8 mouse cellular contexts compared by ENCODE assay signal in genomic region chr7:19172874-19173273, GRCm38 (mm10). TPM values are rescaled to one million over a fixed set of nuclear protein-coding genes. Genes with fewer than 3 reads are reported as not detected.
DNase-seq lines count a peak whose midpoint lies in the region; ATAC-seq and TF ChIP-seq lines count a peak whose summit lies in the region.

No protein-coding gene starts in this region.

- H3K9me3 ChIP-seq in embryonic facial prominence, embryonic 15.5 days (replicated peaks) = no peaks in the 10 kb centered on the region
- H3K9me3 ChIP-seq in heart, embryonic 10.5 days = no peaks in the 10 kb centered on the region
- no peaks in the 10 kb centered on the region for H3K9me3 ChIP-seq in kidney, embryonic 14.5 days (ENCODE audit: control insufficient read depth, low read length)

- H3K27me3 ChIP-seq in embryonic facial prominence, embryonic 15.5 days = peaks cover 31% of the 10 kb centered on the region
- H3K27me3 ChIP-seq in heart, embryonic 10.5 days (ENCODE audit: insufficient read depth, poor library complexity, severe bottlenecking) = peaks cover 32% of the 10 kb centered on the region
- peaks cover 30% of the 10 kb centered on the region for H3K27me3 ChIP-seq in kidney, embryonic 14.5 days (ENCODE audit: control insufficient read depth, insufficient read depth, low read length)
- H3K27me3 ChIP-seq in liver, adult 2 months (ENCODE audit: control insufficient read depth, insufficient read depth, low read length) = peaks cover 8% of the 10 kb centered on the region
- no peaks in the 10 kb centered on the region; the same call in 1 of the 2 replicates for H3K27me3 ChIP-seq in splenic B cell, adult 2 months (ENCODE audit: control insufficient read depth, insufficient read depth, low read length, poor library complexity, severe bottlenecking)

- TF ChIP-seq CTCF in liver, adult 2 months (IDR thresholded peaks at IDR 0.05; ENCODE audit: low read depth, low read length) = peak; percentile 73

- H3K36me3 ChIP-seq in embryonic facial prominence, embryonic 15.5 days = no peaks in the 10 kb centered on the region
- H3K36me3 ChIP-seq in heart, embryonic 10.5 days = no peaks in the 10 kb centered on the region
- no peaks in the 10 kb centered on the region for H3K36me3 ChIP-seq in kidney, embryonic 14.5 days (ENCODE audit: control insufficient read depth, insufficient read depth, low read length)
- H3K36me3 ChIP-seq in liver, adult 2 months (ENCODE audit: control insufficient read depth, insufficient read depth, low read length) = no peaks in the 10 kb centered on the region
- no peaks in the 10 kb centered on the region for H3K36me3 ChIP-seq in splenic B cell, adult 2 months (ENCODE audit: control insufficient read depth, insufficient read depth, low read length, poor library complexity, severe bottlenecking)

- peaks cover 35% of the 10 kb centered on the region for H3K4me1 ChIP-seq in embryonic facial prominence, embryonic 15.5 days
- H3K4me1 ChIP-seq in heart, embryonic 10.5 days = peaks cover 56% of the 10 kb centered on the region
- peaks cover 16% of the 10 kb centered on the region for H3K4me1 ChIP-seq in kidney, embryonic 14.5 days (ENCODE audit: control insufficient read depth, insufficient read depth, low read length)
- H3K4me1 ChIP-seq in liver, adult 2 months (ENCODE audit: control insufficient read depth, insufficient read depth, low read length) = no peaks in the 10 kb centered on the region

- no peaks in the 10 kb centered on the region for H3K79me2 ChIP-seq in liver, adult 2 months (ENCODE audit: control insufficient read depth, insufficient read depth, low read length)

- 2% methylated on average over 17 of the region's 17 CpGs for WGBS in embryonic facial prominence, embryonic 15.5 days
- WGBS in heart, embryonic 10.5 days = 4% methylated on average over 17 of the region's 17 CpGs
- WGBS in kidney, embryonic 14.5 days = 3% methylated on average over 17 of the region's 17 CpGs
- 7% methylated on average over 17 of the region's 17 CpGs for WGBS in liver, adult 2 months

- peak; percentile 53; the same call in 1 of the 2 replicates for ATAC-seq in embryonic facial prominence, embryonic 15.5 days (ENCODE audit: insufficient number of reproducible peaks, low FRiP score, low TSS enrichment, low read depth)
- peak; percentile 51 for ATAC-seq in kidney, embryonic 14.5 days (ENCODE audit: low FRiP score, low TSS enrichment)
- ATAC-seq in monocyte, adult 5-6 weeks (replicated peaks; ENCODE audit: insufficient number of reproducible peaks, low FRiP score, low TSS enrichment, poor library complexity, severe bottlenecking) = 0 out of 2 replicates have a peak, but pooled peaks have one; percentile 47

- peak overlapping the region; percentile 18; the same call in 1 of the 2 replicates for H3K9ac ChIP-seq in embryonic facial prominence, embryonic 15.5 days
- H3K9ac ChIP-seq in kidney, embryonic 14.5 days (ENCODE audit: low read depth, low read length) = peak overlapping the region; percentile 40; the same call in 1 of the 2 replicates
- 0 out of 2 replicates have a peak overlapping the region, but pooled peaks have one; percentile 29 for H3K9ac ChIP-seq in liver, adult 2 months (ENCODE audit: low read depth, low read length)

- TF ChIP-seq POLR2A in liver, adult 2 months (IDR thresholded peaks at IDR 0.05; ENCODE audit: extremely low read depth, insufficient read depth, low read length) = no peak

- H3K27ac ChIP-seq in embryonic facial prominence, embryonic 15.5 days (replicated peaks) = no peak overlapping the region
- H3K27ac ChIP-seq in heart, embryonic 10.5 days = peak overlapping the region; percentile 89
- no peak overlapping the region for H3K27ac ChIP-seq in kidney, embryonic 14.5 days (ENCODE audit: low read depth, low read length)
- no peak overlapping the region for H3K27ac ChIP-seq in liver, adult 2 months (replicated peaks; ENCODE audit: insufficient read depth, low read depth, low read length)

- H3K4me2 ChIP-seq in embryonic facial prominence, embryonic 15.5 days (replicated peaks) = peak overlapping the region; percentile 58
- peak overlapping the region; percentile 46 for H3K4me2 ChIP-seq in kidney, embryonic 14.5 days (replicated peaks; ENCODE audit: low read depth, low read length)

- peak; percentile 64 for DNase-seq in urinary bladder, postnatal 10 days (ENCODE audit: low spot score)
- DNase-seq in urinary bladder, adult 2 months (ENCODE audit: low spot score) = no peak
- peak; percentile 95 for DNase-seq in heart, embryonic 10.5 days (ENCODE audit: low spot score)
- DNase-seq in liver, adult 2 months (ENCODE audit: extremely low read depth, low read depth, low spot score) = no peak
- DNase-seq in splenic B cell, adult 2 months (ENCODE audit: low read depth, low spot score) = peak; percentile 84

- H3K4me3 ChIP-seq in embryonic facial prominence, embryonic 15.5 days (replicated peaks) = peak overlapping the region; percentile 36
- H3K4me3 ChIP-seq in heart, embryonic 10.5 days = peak overlapping the region; percentile 46
- H3K4me3 ChIP-seq in kidney, embryonic 14.5 days (ENCODE audit: low read length) = peak overlapping the region; percentile 22; the same call in 1 of the 2 replicates
- no peak overlapping the region for H3K4me3 ChIP-seq in liver, adult 2 months (ENCODE audit: insufficient read depth, low read depth, low read length)

RNA-seq across cellular contexts. Expression of gene Eml2, which starts 3.3 kb away (rescaled TPM):
- 58.3 and 61.8 TPM in 2 replicates for polyA plus RNA-seq in urinary bladder, adult 2 months (2012; rRNA removed)
- polyA plus RNA-seq in embryonic facial prominence, embryonic 15.5 days (2015; fragmentation: Nextera tagmentation; extraction: Ambion mirVana) = 10.4 and 12.8 TPM in 2 replicates
- 12.2 and 14.2 TPM in 2 replicates for polyA plus RNA-seq in heart, embryonic 10.5 days (2016; fragmentation: Nextera tagmentation; extraction: Ambion mirVana)
- polyA plus RNA-seq in kidney, embryonic 14.5 days (2014; fragmentation: Nextera tagmentation; extraction: Ambion mirVana) = 2.8 and 5.7 TPM in 2 replicates
- total RNA-seq in liver, adult 2 months (2014; rRNA removed) = 9.8 and 11.1 TPM in 2 replicates
- polyA plus RNA-seq in liver, adult 2 months (2012; rRNA removed) = 9.7 and 12.2 TPM in 2 replicates
- 9.4 to 12.2 TPM (median 9.9 TPM) in 3 replicates for total RNA-seq in monocyte, adult 5-6 weeks (2017)

RNA-seq across cellular contexts. Expression of gene Gipr, which starts 6.9 kb away (rescaled TPM):
- polyA plus RNA-seq in urinary bladder, adult 2 months (2012; rRNA removed) = 0.09 and 0.28 TPM in 2 replicates
- polyA plus RNA-seq in embryonic facial prominence, embryonic 15.5 days (2015; fragmentation: Nextera tagmentation; extraction: Ambion mirVana) = 0.68 and 1.1 TPM in 2 replicates
- polyA plus RNA-seq in heart, embryonic 10.5 days (2016; fragmentation: Nextera tagmentation; extraction: Ambion mirVana) = 9.7 and 12.8 TPM in 2 replicates
- 0.31 and 0.45 TPM in 2 replicates for polyA plus RNA-seq in kidney, embryonic 14.5 days (2014; fragmentation: Nextera tagmentation; extraction: Ambion mirVana)
- not detected in 2 replicates for total RNA-seq in liver, adult 2 months (2014; rRNA removed)
- not detected in 2 replicates for polyA plus RNA-seq in liver, adult 2 months (2012; rRNA removed)
- total RNA-seq in monocyte, adult 5-6 weeks (2017) = not detected in 3 replicates

RNA-seq across cellular contexts. Expression of gene Snrpd2, which starts 23.4 kb away (rescaled TPM):
- 122 and 124 TPM in 2 replicates for polyA plus RNA-seq in urinary bladder, adult 2 months (2012; rRNA removed)
- 139 and 140 TPM in 2 replicates for polyA plus RNA-seq in embryonic facial prominence, embryonic 15.5 days (2015; fragmentation: Nextera tagmentation; extraction: Ambion mirVana)
- polyA plus RNA-seq in heart, embryonic 10.5 days (2016; fragmentation: Nextera tagmentation; extraction: Ambion mirVana) = 132 and 142 TPM in 2 replicates
- polyA plus RNA-seq in kidney, embryonic 14.5 days (2014; fragmentation: Nextera tagmentation; extraction: Ambion mirVana) = 155 and 205 TPM in 2 replicates
- 28.4 and 29.4 TPM in 2 replicates for total RNA-seq in liver, adult 2 months (2014; rRNA removed)
- 16.4 and 17.7 TPM in 2 replicates for polyA plus RNA-seq in liver, adult 2 months (2012; rRNA removed)
- total RNA-seq in monocyte, adult 5-6 weeks (2017) = 27.7 to 42.9 TPM (median 30.8 TPM) in 3 replicates

RNA-seq across cellular contexts. Expression of gene Qpctl, which starts 23.8 kb away (rescaled TPM):
- 11.1 and 13.1 TPM in 2 replicates for polyA plus RNA-seq in urinary bladder, adult 2 months (2012; rRNA removed)
- polyA plus RNA-seq in embryonic facial prominence, embryonic 15.5 days (2015; fragmentation: Nextera tagmentation; extraction: Ambion mirVana) = 13.9 and 15.1 TPM in 2 replicates
- polyA plus RNA-seq in heart, embryonic 10.5 days (2016; fragmentation: Nextera tagmentation; extraction: Ambion mirVana) = 10.8 and 12.1 TPM in 2 replicates
- 8.9 and 12.8 TPM in 2 replicates for polyA plus RNA-seq in kidney, embryonic 14.5 days (2014; fragmentation: Nextera tagmentation; extraction: Ambion mirVana)
- 4.3 and 6.3 TPM in 2 replicates for total RNA-seq in liver, adult 2 months (2014; rRNA removed)
- polyA plus RNA-seq in liver, adult 2 months (2012; rRNA removed) = 8.9 and 11.7 TPM in 2 replicates
- 2.4 to 4.9 TPM (median 3.9 TPM) in 3 replicates for total RNA-seq in monocyte, adult 5-6 weeks (2017)

RNA-seq across cellular contexts. Expression of gene Gpr4, which starts 39.5 kb away (rescaled TPM):
- 13.5 and 14.3 TPM in 2 replicates for polyA plus RNA-seq in urinary bladder, adult 2 months (2012; rRNA removed)
- polyA plus RNA-seq in embryonic facial prominence, embryonic 15.5 days (2015; fragmentation: Nextera tagmentation; extraction: Ambion mirVana) = 1.7 and 1.9 TPM in 2 replicates
- 1.0 and 1.8 TPM in 2 replicates for polyA plus RNA-seq in heart, embryonic 10.5 days (2016; fragmentation: Nextera tagmentation; extraction: Ambion mirVana)
- polyA plus RNA-seq in kidney, embryonic 14.5 days (2014; fragmentation: Nextera tagmentation; extraction: Ambion mirVana) = 2.4 and 3.4 TPM in 2 replicates
- 0.09 and 0.40 TPM in 2 replicates for total RNA-seq in liver, adult 2 months (2014; rRNA removed)
- polyA plus RNA-seq in liver, adult 2 months (2012; rRNA removed) = 1.8 and 2.7 TPM in 2 replicates
- 0.19 to 0.32 TPM in 2 of 3 replicates, not detected in the other for total RNA-seq in monocyte, adult 5-6 weeks (2017)

Comparison
In these comparisons a context has a peak if more than half of its experiments do, and no peak if none do; other contexts are left out.
1. DNase-seq: peak in urinary bladder, postnatal 10 days (single experiment), heart, embryonic 10.5 days (single experiment) and splenic B cell, adult 2 months (single experiment); none in urinary bladder, adult 2 months (single experiment) and liver, adult 2 months (single experiment).
2. Peak in every context shown above with its lines, with median percentiles within 50 percentile points of each other: ATAC-seq and H3K9ac ChIP-seq.